Mouse (Mus musculus): ENCODE data around the gene Chst10.

DNA sequence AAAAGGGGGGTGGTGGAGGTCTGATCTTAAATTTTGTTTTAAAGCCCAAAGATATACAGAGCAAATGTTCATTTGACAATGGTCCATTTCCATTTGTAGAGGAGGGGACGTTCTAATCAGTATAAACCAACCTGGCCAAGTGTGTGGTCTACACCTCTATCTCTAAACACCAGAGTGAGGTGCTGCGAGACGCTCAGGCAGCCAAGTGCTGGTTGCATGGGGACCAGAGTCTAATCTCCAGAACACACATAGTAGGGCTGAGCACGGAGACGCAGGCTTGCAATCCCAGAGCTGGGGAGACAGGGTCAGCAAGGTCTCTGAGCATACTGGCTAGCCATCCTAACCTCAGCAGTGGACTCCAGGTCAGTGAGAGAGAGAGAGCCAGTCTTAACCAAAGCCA is 6.5 kb downstream of the Chst10 start:
- no peak for TF ChIP-seq GATA1 (IDR thresholded peaks at IDR 0.05; ENCODE audit: borderline replicate concordance, low read length)
- no peak for TF ChIP-seq FLI1 (IDR thresholded peaks at IDR 0.05; ENCODE audit: low read length)
